8 mouse cellular contexts compared by ENCODE assay signal in the genomic region with DNA sequence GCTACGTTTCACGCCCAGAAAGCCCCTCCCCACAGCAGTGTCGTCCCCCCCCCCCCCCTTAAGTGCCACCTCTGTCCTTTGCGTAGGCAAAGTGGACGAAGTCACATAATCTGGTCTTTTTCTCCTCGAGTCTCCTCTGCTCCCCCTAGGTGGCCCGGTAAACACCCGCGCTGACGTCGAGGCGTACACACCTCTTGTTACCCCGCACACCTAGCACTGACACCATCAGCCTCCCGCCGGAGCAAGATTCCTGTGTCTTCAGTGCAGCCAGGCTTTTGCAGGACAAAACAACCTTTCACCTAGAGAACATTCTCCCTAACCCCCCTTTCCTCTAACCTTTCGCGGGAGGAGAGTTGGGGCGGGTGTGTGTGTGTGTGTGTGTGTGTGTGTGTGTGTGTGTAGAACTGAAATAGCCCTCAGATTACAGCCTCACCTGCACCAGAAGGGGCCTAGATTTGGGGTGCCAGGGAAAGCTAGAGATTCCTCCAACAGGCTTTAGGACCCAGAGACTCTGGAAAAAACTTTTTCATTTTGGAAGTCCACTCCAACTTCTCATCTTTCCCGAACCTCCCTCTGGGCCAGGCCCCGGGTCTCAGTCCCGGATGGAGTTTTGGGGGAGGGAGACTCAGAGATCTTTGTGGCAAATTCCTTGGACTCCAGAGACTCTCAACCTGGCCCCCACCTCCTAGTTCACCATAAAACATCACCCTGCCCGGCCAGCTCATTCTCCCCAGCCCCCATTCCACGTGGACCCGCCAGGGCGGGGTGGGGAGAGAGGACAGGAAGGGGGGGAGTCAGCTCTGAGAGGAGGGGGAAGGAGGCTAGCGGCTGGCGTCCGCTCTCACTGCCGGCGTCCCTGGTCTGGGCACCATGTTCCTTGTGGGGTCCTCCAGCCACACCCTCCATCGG. TPM values are rescaled to one million over a fixed set of nuclear protein-coding genes. Genes with fewer than 3 reads are reported as not detected.
DNase-seq lines count a peak whose midpoint lies in the region; ATAC-seq and TF ChIP-seq lines count a peak whose summit lies in the region.

A gene (plus strand): TSS at position 784 of the 909 bp plus-strand sequence.

- H3K27ac ChIP-seq in spleen, adult 2 months (ENCODE audit: insufficient read depth, low read length): peak within 1 kb of the TSS; percentile 59; the same call in 1 of the 2 replicates
- H3K27ac ChIP-seq in heart, adult 2 months: peak within 1 kb of the TSS; percentile 90
- H3K27ac ChIP-seq in kidney, embryonic 16.5 days (ENCODE audit: low read length): peak within 1 kb of the TSS; percentile 97
- peak within 1 kb of the TSS; percentile 94 for H3K27ac ChIP-seq in stomach, postnatal 0 days (replicated peaks)

- H3K36me3 ChIP-seq in spleen, adult 2 months (ENCODE audit: control insufficient read depth, insufficient read depth, low read length): no peaks in the 10 kb centered on the region
- no peaks in the 10 kb centered on the region for H3K36me3 ChIP-seq in heart, adult 2 months (ENCODE audit: control insufficient read depth, insufficient read depth, low read length)
- 0 out of 2 replicates have a peak, but pooled peaks cover 9% of the 10 kb centered on the region for H3K36me3 ChIP-seq in kidney, embryonic 16.5 days (ENCODE audit: insufficient read depth, low read length)
- no peaks in the 10 kb centered on the region for H3K36me3 ChIP-seq in stomach, postnatal 0 days (ENCODE audit: control insufficient read depth, insufficient read depth, low read length)

- DNase-seq in spleen, adult 2 months (ENCODE audit: low read depth in 1 of 2, low spot score in 2 of 2): no peak
- DNase-seq in spleen, adult 18-20 months: no peak
- DNase-seq in embryo, embryonic 11.5 days (ENCODE audit: low read depth, low spot score): peak; percentile 49
- peak; percentile 74 to 76 for DNase-seq in heart, adult 2 months
- peak; percentile 80 to 86 for DNase-seq in lung, postnatal 4 days
- peak; percentile 62 for DNase-seq in stomach, postnatal 0 days (ENCODE audit: low spot score)
- no peak for DNase-seq in layer of hippocampus, postnatal 36 days

- H3K79me2 ChIP-seq in heart, adult 2 months (replicated peaks; ENCODE audit: control insufficient read depth, insufficient read depth, low read length): no peaks in the 10 kb centered on the region

- peaks cover 12% of the 10 kb centered on the region for H3K27me3 ChIP-seq in spleen, adult 2 months (ENCODE audit: control insufficient read depth, insufficient read depth, low read length)
- H3K27me3 ChIP-seq in heart, adult 2 months (ENCODE audit: control insufficient read depth, insufficient read depth, low read length): no peaks in the 10 kb centered on the region
- H3K27me3 ChIP-seq in kidney, embryonic 16.5 days (ENCODE audit: insufficient read depth, low read length): no peaks in the 10 kb centered on the region
- no peaks in the 10 kb centered on the region for H3K27me3 ChIP-seq in stomach, postnatal 0 days (ENCODE audit: control insufficient read depth, insufficient read depth, low read length)

- no peak for TF ChIP-seq POLR2A in spleen, adult 2 months (IDR thresholded peaks at IDR 0.05; ENCODE audit: low read depth, low read length)
- peak; percentile 59 for TF ChIP-seq POLR2A in heart, adult 2 months (IDR thresholded peaks at IDR 0.05; ENCODE audit: insufficient read depth, low read depth, low read length)

- peak; percentile 44 for ATAC-seq in kidney, embryonic 16.5 days (ENCODE audit: low FRiP score, low TSS enrichment)
- peak; percentile 33 for ATAC-seq in stomach, postnatal 0 days (ENCODE audit: low FRiP score, low TSS enrichment)

- H3K4me2 ChIP-seq in kidney, embryonic 16.5 days (replicated peaks; ENCODE audit: low read depth, low read length): peak within 1 kb of the TSS; percentile 88
- H3K4me2 ChIP-seq in stomach, postnatal 0 days (replicated peaks; ENCODE audit: low read depth): peak within 1 kb of the TSS; percentile 79

- peak within 1 kb of the TSS; percentile 85 for H3K9ac ChIP-seq in heart, adult 2 months (ENCODE audit: low read depth, low read length)
- peak within 1 kb of the TSS; percentile 81 for H3K9ac ChIP-seq in kidney, embryonic 16.5 days (replicated peaks; ENCODE audit: low read length)
- H3K9ac ChIP-seq in stomach, postnatal 0 days (ENCODE audit: low read length): peak within 1 kb of the TSS; percentile 83

- no peak for TF ChIP-seq EP300 in heart, adult 2 months (IDR thresholded peaks at IDR 0.05; ENCODE audit: insufficient read depth, low read depth, low read length)
- peak; percentile 54 for TF ChIP-seq EP300 in stomach, postnatal 0 days (optimal IDR thresholded peaks at IDR 0.05)

- peak within 1 kb of the TSS; percentile 57 for H3K4me3 ChIP-seq in spleen, adult 2 months (ENCODE audit: extremely low read depth, insufficient read depth, insufficient read length)
- H3K4me3 ChIP-seq in heart, adult 2 months: peak within 1 kb of the TSS; percentile 79
- peak within 1 kb of the TSS; percentile 79 for H3K4me3 ChIP-seq in kidney, embryonic 16.5 days (ENCODE audit: low read length)
- peak within 1 kb of the TSS; percentile 71 for H3K4me3 ChIP-seq in stomach, postnatal 0 days (ENCODE audit: low read depth, low read length)

- WGBS in spleen, adult 2 months: 6% methylated on average over 31 of the region's 31 CpGs
- WGBS in heart, adult 2 months: under 1% methylated on average over 31 of the region's 31 CpGs
- WGBS in kidney, embryonic 16.5 days: 0% methylated on average over 30 of the region's 31 CpGs
- WGBS in stomach, postnatal 0 days: under 1% methylated on average over 29 of the region's 31 CpGs

- no peaks in the 10 kb centered on the region for H3K9me3 ChIP-seq in kidney, embryonic 16.5 days (ENCODE audit: low read length)
- no peaks in the 10 kb centered on the region for H3K9me3 ChIP-seq in stomach, postnatal 0 days (ENCODE audit: control insufficient read depth, low read length)

- no peak for TF ChIP-seq CTCF in spleen, adult 2 months (IDR thresholded peaks at IDR 0.05; ENCODE audit: extremely low read depth, insufficient read depth, insufficient read length, insufficient replicate concordance)
- no peak for TF ChIP-seq CTCF in heart, adult 2 months (IDR thresholded peaks at IDR 0.05)
- TF ChIP-seq CTCF in stomach, postnatal 0 days (IDR thresholded peaks at IDR 0.05; ENCODE audit: low read depth): no peak; the same call in none of the 2 replicates

- peaks cover 2% of the 10 kb centered on the region; the same call in 1 of the 2 replicates for H3K4me1 ChIP-seq in spleen, adult 2 months (ENCODE audit: control insufficient read depth, insufficient read depth, insufficient read length)
- H3K4me1 ChIP-seq in heart, adult 2 months (ENCODE audit: control insufficient read depth, insufficient read depth, low read length): peaks cover 7% of the 10 kb centered on the region
- peaks cover 46% of the 10 kb centered on the region for H3K4me1 ChIP-seq in kidney, embryonic 16.5 days (ENCODE audit: insufficient read depth, low read length)
- peaks cover 7% of the 10 kb centered on the region; the same call in 1 of the 2 replicates for H3K4me1 ChIP-seq in stomach, postnatal 0 days (replicated peaks; ENCODE audit: control insufficient read depth, insufficient read depth)

- intact Hi-C loops in heart, adult 2 months (cut with DNase I): no loop called here

RNA-seq across cellular contexts. Expression of the gene that starts here (rescaled TPM):
- polyA plus RNA-seq in spleen, adult 2 months (2012; rRNA removed): 14.9 and 16.7 TPM in 2 replicates
- 1 to 10 TPM; 7.4 to 7.5 TPM for total RNA-seq in heart, adult 2 months (2021)
- 24.8 and 35.6 TPM in 2 replicates for polyA plus RNA-seq in heart, adult 2 months (2012; rRNA removed)
- 157 and 159 TPM in 2 replicates for polyA plus RNA-seq in kidney, embryonic 16.5 days (2015; fragmentation: Nextera tagmentation; extraction: Ambion mirVana)
- 59.5 and 62.1 TPM in 2 replicates for polyA plus RNA-seq in stomach, postnatal 0 days (2015; fragmentation: Nextera tagmentation; extraction: Ambion mirVana)
- total RNA-seq in layer of hippocampus, postnatal 36 days (2021): 1 to 10 TPM; 4.4 to 5.0 TPM

Comparison
In these comparisons a context has a peak if more than half of its experiments do, and no peak if none do; other contexts are left out.
1. DNase-seq: peak in embryo, embryonic 11.5 days (single experiment), heart, adult 2 months (2 of 2), lung, postnatal 4 days (2 of 2) and stomach, postnatal 0 days (single experiment); none in spleen, adult 2 months (0 of 2), spleen, adult 18-20 months (0 of 2) and layer of hippocampus, postnatal 36 days (0 of 2).
2. Peak in every context shown above with its lines, with median percentiles within 50 percentile points of each other: H3K27ac ChIP-seq, H3K4me3 ChIP-seq and H3K9ac ChIP-seq.